Mouse (Mus musculus) CD4-positive, CD25-positive, alpha-beta regulatory T cell, adult 4 months (primary cell): ENCODE results near the gene Rfng. TPM values are rescaled to one million over a fixed set of nuclear protein-coding genes. Genes with fewer than 3 reads are reported as not detected.
"Not testable (repeated sequence)": the region's sequence is repeated elsewhere in the genome, so short reads cannot be mapped to it uniquely, and the experiment has no call there.

ENCODE experiments used
- ATAC-seq: one replicate; pipeline ENCODE4 v1.8.0; 2017
- polyA plus RNA-seq, 2 experiments: library from polyadenylated mRNA; unstranded; fragments of 100-300 nt; shearing (Covaris generic); gene quantifications; one replicate each; pipeline ENCODE4 v1.2.1; 2017

The Rfng gene
- polyA plus RNA-seq: 1 to 10 TPM; 2.8 to 4.1 TPM

GRCm38 (mm10) chr11:120784064-120784791 is at the start of gene Rfng, which contains the start of gene Gps1:
Rfng (minus strand) TSS chr11:120784207.
Gps1 (plus strand) TSS chr11:120784272.
- ATAC-seq: peak; percentile 96

GRCm38 (mm10) chr11:120832962-120833361 is 49.0 kb upstream of the Rfng start:
- ATAC-seq: not testable (repeated sequence)

GRCm38 (mm10) chr11:120831659-120832440 is 47.8 kb upstream of the Rfng start:
- no peak for ATAC-seq

- no peak for ATAC-seq
Measured at GRCm38 (mm10) chr11:120830686-120831085, 46.7 kb upstream of the Rfng start.

- ATAC-seq: no peak
Measured at GRCm38 (mm10) chr11:120829757-120830532, 45.9 kb upstream of the Rfng start.

- no peak for ATAC-seq
Measured at GRCm38 (mm10) chr11:120828416-120828815, 44.4 kb upstream of the Rfng start.

GRCm38 (mm10) chr11:120826016-120826953 is 42.3 kb upstream of the Rfng start:
- no peak for ATAC-seq

GRCm38 (mm10) chr11:120825289-120825863 is 41.4 kb upstream of the Rfng start:
- ATAC-seq: no peak

GRCm38 (mm10) chr11:120824787-120825288 is 40.8 kb upstream of the Rfng start:
- ATAC-seq: no peak

- ATAC-seq: peak; percentile 77
Measured at GRCm38 (mm10) chr11:120823956-120824786, 40.2 kb upstream of the Rfng start, which contains the start of gene Fasn. Fasn (minus strand) TSS chr11:120824547.

- ATAC-seq: peak; percentile 28
Measured at GRCm38 (mm10) chr11:120823551-120823947, 39.5 kb upstream of the Rfng start.

GRCm38 (mm10) chr11:120822831-120823550 is 39.0 kb upstream of the Rfng start:
- no peak for ATAC-seq

GRCm38 (mm10) chr11:120822321-120822720 is 38.3 kb upstream of the Rfng start:
- ATAC-seq: no peak

GRCm38 (mm10) chr11:120821076-120821922 is 37.3 kb upstream of the Rfng start:
- no peak for ATAC-seq

GRCm38 (mm10) chr11:120820546-120820945 is 36.5 kb upstream of the Rfng start:
- ATAC-seq: no peak

- no peak for ATAC-seq
Measured at GRCm38 (mm10) chr11:120819556-120819955, 35.5 kb upstream of the Rfng start.

GRCm38 (mm10) chr11:120818251-120818650 is 34.2 kb upstream of the Rfng start:
- no peak for ATAC-seq

- ATAC-seq: no peak
Measured at GRCm38 (mm10) chr11:120817358-120817757, 33.4 kb upstream of the Rfng start.
